Mouse (Mus musculus) B cell, adult 2 months (primary cell): ENCODE measurements at regions not wholly inside any gene's neighbourhood (a gene's known extent, or its start where the extent isn't known, plus 50 kb on each side); places are given as distances from the start of the nearest gene placed in this dataset.

Source experiments
- DNase-seq, 2 experiments: peaks; one replicate each; pipeline ENCODE4 v3.0.0; 2022

DNA sequence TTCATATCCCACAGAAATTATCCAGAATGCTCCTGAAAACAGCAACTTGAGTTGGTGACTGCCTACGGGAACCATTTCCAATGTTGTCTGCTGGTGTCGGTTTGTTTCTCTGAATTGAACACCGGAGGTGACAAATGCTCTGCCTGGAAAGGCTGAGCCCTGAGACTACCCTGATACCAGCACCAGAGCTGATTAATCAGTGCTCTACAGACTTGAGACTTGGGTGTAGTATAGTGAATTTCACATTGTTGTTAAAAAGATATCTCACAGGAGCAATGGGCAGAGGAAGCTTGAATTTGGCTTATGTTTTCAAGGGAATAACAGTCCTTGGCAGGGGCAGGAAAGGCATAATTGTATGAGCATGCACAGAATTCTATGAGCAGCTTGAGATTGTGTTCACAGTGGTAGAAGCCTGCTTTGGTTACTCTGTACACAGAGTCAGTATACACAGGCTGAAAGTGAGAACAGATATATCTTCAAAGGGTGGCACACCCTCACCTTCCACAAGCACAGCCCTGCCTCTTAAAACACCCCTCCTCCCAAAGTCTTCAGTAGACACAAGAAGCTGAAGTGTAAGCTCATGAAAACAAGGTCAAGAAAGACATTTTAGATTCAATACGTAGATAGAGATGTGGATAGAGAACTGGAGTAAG is 447.1 kb downstream of the Meis1 start:
- DNase-seq, result no peak

- no peak for DNase-seq
These were observed 455.8 kb downstream of the Meis1 start for GRCm38 (mm10) chr11:18563011-18563410.

DNA sequence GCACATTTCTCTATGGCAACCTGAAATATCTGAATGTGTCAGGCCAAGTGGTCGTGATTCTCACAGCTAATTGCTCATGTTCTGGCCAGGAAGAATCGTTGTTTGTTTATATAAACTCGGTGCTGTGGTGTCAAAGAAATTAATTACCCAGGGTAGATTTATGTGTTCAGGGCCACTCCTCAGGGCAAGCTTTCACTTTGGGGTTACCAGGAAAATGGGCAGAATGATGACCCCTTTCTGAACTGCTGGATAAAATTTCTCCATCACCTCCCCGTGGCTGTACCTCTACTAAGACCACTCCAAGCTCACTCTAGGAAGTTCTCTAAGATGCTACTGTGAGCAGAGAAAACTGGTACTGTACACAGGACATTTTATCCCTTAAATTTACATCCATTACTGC is 460.1 kb downstream of the Meis1 start:
- no peak for DNase-seq

- DNase-seq, result no peak
These were observed 483.3 kb downstream of the Meis1 start for GRCm38 (mm10) chr11:18535592-18535857.

- DNase-seq, result no peak
These were observed 483.8 kb downstream of the Meis1 start for GRCm38 (mm10) chr11:18534807-18535591.

DNA sequence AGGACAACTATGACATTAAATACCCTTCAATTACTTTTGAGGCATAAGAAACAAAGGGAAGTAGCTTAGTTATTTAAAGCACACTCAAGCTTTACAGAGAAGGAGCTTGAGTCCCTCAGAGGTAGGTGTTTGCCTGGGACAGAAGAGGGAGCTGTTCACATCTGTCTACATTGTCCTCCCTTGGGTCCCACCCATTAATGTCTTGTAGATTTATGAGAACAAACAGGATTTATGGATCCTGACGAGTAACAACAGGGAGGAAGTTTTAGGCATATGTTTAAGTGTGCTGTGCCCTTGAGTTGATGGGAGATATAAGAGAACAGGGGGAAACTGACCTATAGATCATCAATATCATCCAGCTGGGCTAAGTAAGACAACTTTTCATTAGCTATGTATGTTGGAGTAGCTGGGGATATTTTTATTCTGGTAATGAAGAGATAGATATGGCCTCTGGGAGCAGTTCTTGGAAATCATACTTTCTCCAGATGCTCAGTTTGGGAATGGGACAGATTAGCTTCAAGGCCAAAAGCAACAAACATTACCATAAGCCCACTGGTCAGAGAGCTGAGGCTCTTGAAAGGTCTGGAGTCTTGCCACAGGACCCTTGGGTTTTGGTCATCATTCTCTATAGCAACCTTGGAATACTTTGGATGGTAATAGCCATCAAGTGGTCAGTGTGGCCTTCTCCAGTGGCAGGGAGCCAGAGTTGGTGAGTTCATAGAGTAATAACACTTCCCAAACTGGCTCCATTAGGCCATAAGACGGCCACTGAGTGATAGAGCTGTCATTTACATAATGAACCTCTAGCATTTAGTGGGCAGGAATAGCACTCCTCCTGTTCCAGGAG is 487.3 kb downstream of the Meis1 start:
- no peak for DNase-seq

- no peak for DNase-seq
These were observed 490.2 kb downstream of the Meis1 start for GRCm38 (mm10) chr11:18528568-18528967.

DNA sequence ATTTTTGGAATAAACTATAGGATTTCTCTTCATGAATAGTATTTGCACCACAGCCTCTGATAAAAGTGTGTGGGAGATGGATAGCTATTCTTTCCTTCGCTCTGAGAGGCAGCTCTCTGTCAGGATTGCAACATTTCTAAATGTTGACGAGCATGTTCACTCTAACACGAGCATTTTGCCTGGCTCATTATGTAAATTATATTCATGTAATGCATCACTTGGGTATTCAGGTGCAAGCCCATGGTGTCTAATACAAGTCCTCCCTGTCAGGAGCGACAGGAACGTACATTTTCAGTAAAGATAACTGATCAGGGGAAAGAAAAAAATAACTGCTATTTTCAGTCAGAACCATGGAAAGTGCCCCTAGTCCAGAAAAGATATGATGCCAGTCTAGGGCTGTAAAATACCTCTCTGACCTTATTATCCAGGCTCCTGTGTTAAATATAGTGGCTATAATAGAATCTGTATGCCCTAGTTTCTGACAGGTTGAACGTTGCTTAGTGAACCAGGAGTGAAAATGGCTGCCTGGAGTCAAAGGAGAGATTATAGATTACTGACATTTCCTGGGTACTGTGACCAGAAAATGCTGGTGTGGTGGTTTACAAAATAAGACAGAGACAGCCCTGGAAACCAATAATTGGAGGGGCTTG is 523.6 kb downstream of the Meis1 start:
- no peak for DNase-seq

GRCm38 (mm10) chr11:18493981-18494380 is 524.8 kb downstream of the Meis1 start:
- DNase-seq, result no peak

GRCm38 (mm10) chr11:18493086-18493485 is 525.7 kb downstream of the Meis1 start:
- DNase-seq, result no peak

DNA sequence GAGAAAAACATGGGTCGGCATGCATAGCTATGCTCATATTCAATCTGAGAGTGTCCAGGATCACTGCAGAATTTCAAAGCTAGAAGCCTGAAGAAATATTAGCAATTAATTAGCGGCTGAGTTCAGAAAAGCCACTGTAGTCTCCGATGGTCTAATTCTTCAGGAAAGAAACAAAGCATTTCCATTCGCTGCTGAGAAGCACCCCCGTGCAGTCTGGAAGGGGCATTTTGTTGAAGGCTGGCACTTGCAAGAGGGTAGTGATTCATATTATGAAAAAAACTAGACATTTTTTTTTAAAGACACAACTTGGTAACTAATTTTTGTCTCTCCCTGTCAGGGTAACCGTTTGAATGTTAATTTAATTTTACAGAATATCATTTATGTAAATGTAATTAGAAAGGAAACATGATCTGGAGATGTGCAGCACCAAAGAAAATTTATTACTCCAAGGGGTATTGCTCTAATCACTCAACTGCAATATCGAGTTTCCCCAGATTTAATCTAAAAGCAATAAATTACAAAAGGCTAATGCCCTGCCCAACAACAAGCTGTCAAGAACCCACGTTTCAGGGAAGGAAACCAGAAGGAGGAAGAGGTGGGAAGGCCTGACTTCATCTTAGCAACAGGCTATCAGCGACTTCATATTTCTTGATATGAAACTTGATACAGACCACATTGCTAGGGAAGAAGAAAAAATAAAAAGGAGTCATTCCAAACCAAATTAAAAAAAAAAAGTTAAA is 529.1 kb downstream of the Meis1 start:
- no peak for DNase-seq

GRCm38 (mm10) chr11:18478841-18479240 is 525.2 kb upstream of the Etaa1 start:
- no peak for DNase-seq

- DNase-seq, result no peak
These were observed 497.6 kb upstream of the Etaa1 start for GRCm38 (mm10) chr11:18451271-18451670.

GRCm38 (mm10) chr11:18448879-18449278 is 495.2 kb upstream of the Etaa1 start:
- DNase-seq, result no peak

GRCm38 (mm10) chr11:18444600-18444999 is 490.9 kb upstream of the Etaa1 start:
- DNase-seq, result no peak

DNA sequence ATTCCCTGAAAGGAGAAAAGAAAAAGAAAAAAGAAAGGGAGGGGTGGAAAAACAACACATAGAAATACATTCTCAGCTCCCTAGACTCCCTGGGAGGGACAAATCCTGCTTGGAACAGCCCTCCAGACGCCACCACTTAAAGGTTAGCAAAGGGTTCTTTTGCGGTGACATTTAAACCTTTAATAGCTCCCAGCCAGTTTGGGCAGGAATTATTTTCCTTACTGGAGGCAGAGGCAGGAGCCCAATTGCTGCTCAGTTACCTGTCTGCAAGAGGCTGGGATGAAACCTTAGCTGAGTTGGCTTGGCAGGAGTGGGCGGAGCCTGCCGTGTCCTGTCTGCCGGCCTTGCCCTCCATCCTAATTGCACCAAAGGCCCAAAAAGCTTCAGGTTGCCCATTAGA is 490.4 kb upstream of the Etaa1 start:
- DNase-seq, result no peak

- DNase-seq, result no peak
These were observed 489.5 kb upstream of the Etaa1 start for GRCm38 (mm10) chr11:18443156-18443555.

- DNase-seq, result no peak
These were observed 484.3 kb upstream of the Etaa1 start for GRCm38 (mm10) chr11:18437834-18438611.

GRCm38 (mm10) chr11:18421076-18421475 is 467.4 kb upstream of the Etaa1 start:
- DNase-seq, result no peak

GRCm38 (mm10) chr11:18413769-18414168 is 460.1 kb upstream of the Etaa1 start:
- no peak for DNase-seq

- no peak for DNase-seq
These were observed 454.5 kb upstream of the Etaa1 start for GRCm38 (mm10) chr11:18408071-18408752.
